In the genomic region with DNA sequence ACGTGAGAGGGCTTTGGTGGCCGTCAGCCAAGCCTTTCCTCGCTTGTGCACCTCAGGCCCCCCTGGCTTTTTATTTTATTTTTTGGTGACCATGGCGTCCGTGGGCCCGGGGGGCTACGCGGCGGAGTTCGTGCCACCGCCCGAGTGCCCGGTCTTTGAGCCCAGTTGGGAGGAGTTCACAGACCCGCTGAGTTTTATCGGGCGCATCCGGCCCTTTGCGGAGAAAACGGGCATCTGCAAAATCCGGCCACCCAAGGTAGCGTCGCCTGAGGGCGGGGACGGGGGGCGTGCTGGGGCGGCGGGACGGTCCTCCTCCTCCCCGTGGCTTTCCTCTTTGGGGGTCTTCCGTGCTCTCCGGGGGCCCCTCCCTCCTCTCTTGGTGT, we compare ENCODE assay signal across 8 mouse cellular contexts. TPM values are rescaled to one million over a fixed set of nuclear protein-coding genes. Genes with fewer than 3 reads are reported as not detected.
DNase-seq lines count a peak whose midpoint lies in the region; ATAC-seq and TF ChIP-seq lines count a peak whose summit lies in the region.

No protein-coding gene starts in this region.

- ATAC-seq in heart, embryonic 16.5 days (replicated peaks; ENCODE audit: extremely low read depth, insufficient read depth, low FRiP score): no peak
- ATAC-seq in hindbrain, embryonic 13.5 days (ENCODE audit: low FRiP score): peak; percentile 2; the same call in 1 of the 2 replicates
- ATAC-seq in midbrain, embryonic 11.5 days (ENCODE audit: low FRiP score): peak; percentile 30; the same call in 1 of the 2 replicates

- peaks cover 20% of the 10 kb centered on the region for H3K36me3 ChIP-seq in heart, embryonic 16.5 days (ENCODE audit: control insufficient read depth, insufficient read depth)
- H3K36me3 ChIP-seq in hindbrain, embryonic 13.5 days: peaks cover 23% of the 10 kb centered on the region
- H3K36me3 ChIP-seq in midbrain, embryonic 11.5 days (ENCODE audit: control insufficient read depth, insufficient read depth, low read length): peaks cover 9% of the 10 kb centered on the region

- H3K4me2 ChIP-seq in heart, embryonic 16.5 days (ENCODE audit: low read depth, low read length): peak overlapping the region; percentile 93
- peak overlapping the region; percentile 86 for H3K4me2 ChIP-seq in hindbrain, embryonic 13.5 days
- H3K4me2 ChIP-seq in midbrain, embryonic 11.5 days: peak overlapping the region; percentile 65

- peak overlapping the region; percentile 85 for H3K9ac ChIP-seq in heart, embryonic 16.5 days (ENCODE audit: low read length)
- H3K9ac ChIP-seq in hindbrain, embryonic 13.5 days: peak overlapping the region; percentile 97
- H3K9ac ChIP-seq in midbrain, embryonic 11.5 days (ENCODE audit: low read length): peak overlapping the region; percentile 91

- H3K9me3 ChIP-seq in heart, embryonic 16.5 days (replicated peaks; ENCODE audit: control insufficient read depth, low read length): no peaks in the 10 kb centered on the region
- no peaks in the 10 kb centered on the region for H3K9me3 ChIP-seq in hindbrain, embryonic 13.5 days
- no peaks in the 10 kb centered on the region for H3K9me3 ChIP-seq in midbrain, embryonic 11.5 days (ENCODE audit: control insufficient read depth, low read length)

- H3K4me1 ChIP-seq in heart, embryonic 16.5 days (ENCODE audit: control insufficient read depth, insufficient read depth, low read length): peaks cover 13% of the 10 kb centered on the region
- no peaks in the 10 kb centered on the region; the same call in 1 of the 2 replicates for H3K4me1 ChIP-seq in bone marrow, adult 2 months (ENCODE audit: control insufficient read depth, insufficient read depth, low read length)
- peaks cover 20% of the 10 kb centered on the region for H3K4me1 ChIP-seq in hindbrain, embryonic 13.5 days (replicated peaks)
- peaks cover 14% of the 10 kb centered on the region for H3K4me1 ChIP-seq in midbrain, embryonic 11.5 days (ENCODE audit: control insufficient read depth, insufficient read depth, low read length)

- no peak for TF ChIP-seq CTCF in bone marrow, adult 2 months (IDR thresholded peaks at IDR 0.05; ENCODE audit: control insufficient read depth, insufficient read depth, low read length)

- peak overlapping the region; percentile 99 for H3K27ac ChIP-seq in heart, embryonic 16.5 days (ENCODE audit: low read length)
- peak overlapping the region; percentile 91 for H3K27ac ChIP-seq in bone marrow, adult 2 months (ENCODE audit: control insufficient read depth, insufficient read depth, low read depth, low read length, poor library complexity)
- H3K27ac ChIP-seq in hindbrain, embryonic 13.5 days: peak overlapping the region; percentile 96
- H3K27ac ChIP-seq in midbrain, embryonic 11.5 days (ENCODE audit: low read depth, low read length): peak overlapping the region; percentile 90; the same call in 1 of the 2 replicates

- under 1% methylated on average over 31 of the region's 31 CpGs for WGBS in heart, embryonic 16.5 days
- under 1% methylated on average over 31 of the region's 31 CpGs for whole genome bisulfite sequencing in bone marrow, adult 2 months
- WGBS in hindbrain, embryonic 13.5 days: 0% methylated on average over 29 of the region's 31 CpGs
- WGBS in midbrain, embryonic 11.5 days: 0% methylated on average over 31 of the region's 31 CpGs

- TF ChIP-seq POLR2A in bone marrow, adult 2 months (IDR thresholded peaks at IDR 0.05; ENCODE audit: borderline replicate concordance, control insufficient read depth, low read depth, low read length): no peak

- DNase-seq in heart, postnatal 25 days (ENCODE audit: low spot score): no peak
- no peak for DNase-seq in midbrain, embryonic 11.5 days (ENCODE audit: low spot score, missing footprints)
- DNase-seq in gastrocnemius, postnatal 14 days: no peak
- no peak for DNase-seq in urinary bladder, postnatal 10 days (ENCODE audit: low spot score)
- no peak for DNase-seq in embryo, embryonic 9.5 days (ENCODE audit: extremely low spot score)

- intact Hi-C loops in heart, postnatal 25 days (cut with DNase I): no loop called here
- intact Hi-C loops in gastrocnemius, postnatal 14 days (cut with DNase I; ENCODE audit: low total_unique reads): no loop called here

- H3K4me3 ChIP-seq in heart, embryonic 16.5 days (ENCODE audit: low read length): peak overlapping the region; percentile 69
- peak overlapping the region; percentile 67 for H3K4me3 ChIP-seq in bone marrow, adult 2 months (replicated peaks; ENCODE audit: control insufficient read depth, low read depth, low read length)
- peak overlapping the region; percentile 100 for H3K4me3 ChIP-seq in hindbrain, embryonic 13.5 days
- H3K4me3 ChIP-seq in midbrain, embryonic 11.5 days (ENCODE audit: low read depth, low read length): peak overlapping the region; percentile 99

- no peaks in the 10 kb centered on the region for H3K27me3 ChIP-seq in heart, embryonic 16.5 days (ENCODE audit: control insufficient read depth, insufficient read depth, low read length)
- no peaks in the 10 kb centered on the region for H3K27me3 ChIP-seq in hindbrain, embryonic 13.5 days
- H3K27me3 ChIP-seq in midbrain, embryonic 11.5 days (ENCODE audit: control insufficient read depth, insufficient read depth, low read length): no peaks in the 10 kb centered on the region

RNA-seq across cellular contexts. Expression of gene Ccdc77, which starts 0.3 kb away (rescaled TPM):
- polyA plus RNA-seq in heart, embryonic 16.5 days (2015; fragmentation: Nextera tagmentation; extraction: Ambion mirVana): 18.6 and 21.0 TPM in 2 replicates
- 1 to 10 TPM; 3.6 to 6.4 TPM for total RNA-seq in heart, postnatal 25 days (2021)
- polyA plus RNA-seq in bone marrow, adult 2 months (2011; ENCODE audit: insufficient read depth, insufficient read length, low replicate concordance, missing spikeins): 9.7 and 15.7 TPM in 2 replicates
- 13.2 and 14.2 TPM in 2 replicates for polyA plus RNA-seq in hindbrain, embryonic 13.5 days (2015; fragmentation: Nextera tagmentation; extraction: Ambion mirVana)
- 25.7 and 27.5 TPM in 2 replicates for polyA plus RNA-seq in midbrain, embryonic 11.5 days (2014; fragmentation: Nextera tagmentation; extraction: Ambion mirVana)
- 1 to 10 TPM; 5.5 to 6.6 TPM for total RNA-seq in gastrocnemius, postnatal 14 days (2021)

RNA-seq across cellular contexts. Expression of gene Kdm5a, which starts 0.6 kb away (rescaled TPM):
- 27.2 and 27.6 TPM in 2 replicates for polyA plus RNA-seq in heart, embryonic 16.5 days (2015; fragmentation: Nextera tagmentation; extraction: Ambion mirVana)
- 10 to 100 TPM; 28.5 to 33.9 TPM for total RNA-seq in heart, postnatal 25 days (2021)
- 51.3 and 59.8 TPM in 2 replicates for polyA plus RNA-seq in bone marrow, adult 2 months (2011; ENCODE audit: insufficient read depth, insufficient read length, low replicate concordance, missing spikeins)
- polyA plus RNA-seq in hindbrain, embryonic 13.5 days (2015; fragmentation: Nextera tagmentation; extraction: Ambion mirVana): 45.6 and 47.3 TPM in 2 replicates
- polyA plus RNA-seq in midbrain, embryonic 11.5 days (2014; fragmentation: Nextera tagmentation; extraction: Ambion mirVana): 62.1 and 67.1 TPM in 2 replicates
- 10 to 100 TPM; 21.1 to 23.8 TPM for total RNA-seq in gastrocnemius, postnatal 14 days (2021)
